Mouse (Mus musculus): Measurements from ENCODE around the gene Dimt1.
"Not testable (repeated sequence)": the region's sequence is repeated elsewhere in the genome, so short reads cannot be mapped to it uniquely, and the experiment has no call there.

DNA sequence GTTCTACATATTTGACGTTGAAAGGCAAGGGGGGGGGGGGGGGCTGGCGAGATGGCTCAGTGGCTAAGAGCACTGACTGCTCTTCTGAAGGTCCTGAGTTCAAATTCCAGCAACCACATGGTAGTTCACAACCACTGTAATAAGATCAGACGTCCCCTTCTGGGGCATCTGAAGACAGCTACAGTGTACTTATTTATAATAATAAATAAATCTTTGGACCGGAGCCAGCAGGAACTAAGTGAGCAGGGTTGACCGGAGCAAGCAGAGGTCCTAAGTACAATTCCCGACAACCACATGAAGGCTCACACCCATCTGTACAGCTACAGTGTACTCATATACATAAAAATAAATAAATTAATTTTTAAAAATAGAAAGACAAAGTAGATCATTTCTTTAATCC, 41.8 kb upstream of the Dimt1 start:
- TF ChIP-seq CTCF (IDR thresholded peaks at IDR 0.05; ENCODE audit: borderline replicate concordance, insufficient read depth, low read length); POLR2A (IDR thresholded peaks at IDR 0.05; ENCODE audit: low read depth, low read length): not testable (repeated sequence)

Data from embryonic fibroblast, embryonic 13.5 days (primary cell).